Mouse (Mus musculus) mouse embryonic stem cell (cell line): ENCODE measurements around the gene Mapre1.
"Not testable (repeated sequence)": the region's sequence is repeated elsewhere in the genome, so short reads cannot be mapped to it uniquely, and the experiment has no call there.

Experiments
- in situ Hi-C, 2 experiments: fragments of 300-500 bp; cut with MboI; formaldehyde crosslinking; loops; 1 replicate in 1 of 2; 3 replicates in 1 of 2; pipeline ENCODE4 v1.14.3; 2019 to 2020; ENCODE audit warnings: low sequenced_read_pairs in 2 of 2, low pct_unique_long_range_greater_than_20kb in 1 of 2, mixed read lengths in 1 of 2; ENCODE audit not compliant: unreplicated experiment in 1 of 2

The Mapre1 gene

GRCm38 (mm10) chr2:153740500-153741436 lies at the start of gene Mapre1:
Gene Mapre1 (plus strand): TSS chr2:153741274.
- in situ Hi-C loops = no loop called here

- in situ Hi-C loops = not testable (repeated sequence)
Measured at GRCm38 (mm10) chr2:153693413-153693812, 47.7 kb upstream of the Mapre1 start.

GRCm38 (mm10) chr2:153694462-153695085 lies 46.5 kb upstream of the Mapre1 start:
- in situ Hi-C loops = no loop called here

GRCm38 (mm10) chr2:153696352-153696751 lies 44.7 kb upstream of the Mapre1 start, which contains the start of gene Dnmt3c:
Gene Dnmt3c (plus strand): TSS chr2:153696652.
- in situ Hi-C loops = no loop called here

GRCm38 (mm10) chr2:153703389-153703788 lies 37.7 kb upstream of the Mapre1 start:
- in situ Hi-C loops = loop anchor here in 1 of 2 experiments (25.0 kb wide), 1 partner anchor 234 kb away; the partner anchor contains the start of gene Bpifb4

- in situ Hi-C loops = loop anchor here in 1 of 2 experiments (25.0 kb wide), 1 partner anchor 226 kb away; the partner anchor contains the start of gene Bpifb4
Measured at GRCm38 (mm10) chr2:153710701-153711330, 30.3 kb upstream of the Mapre1 start.

- in situ Hi-C loops = loop anchor here in 1 of 2 experiments (25.0 kb wide), 1 partner anchor 225 kb away; the partner anchor contains the start of gene Bpifb4
Measured at GRCm38 (mm10) chr2:153712646-153713091, 28.4 kb upstream of the Mapre1 start.

GRCm38 (mm10) chr2:153713227-153713626 lies 27.8 kb upstream of the Mapre1 start:
- in situ Hi-C loops = loop anchor here in 1 of 2 experiments (25.0 kb wide), 1 partner anchor 224 kb away; the partner anchor contains the start of gene Bpifb4

- in situ Hi-C loops = loop anchor here in 1 of 2 experiments (25.0 kb wide), 1 partner anchor 219 kb away; the partner anchor contains the start of gene Bpifb4
Measured at GRCm38 (mm10) chr2:153717861-153718260, 23.2 kb upstream of the Mapre1 start.

- in situ Hi-C loops = loop anchor here in 1 of 2 experiments (25.0 kb wide), 1 partner anchor 214 kb away; the partner anchor contains the start of gene Bpifb4
Measured at GRCm38 (mm10) chr2:153723098-153723497, 18.0 kb upstream of the Mapre1 start.

- in situ Hi-C loops = loop anchor here in 1 of 2 experiments (25.0 kb wide), 1 partner anchor 213 kb away; the partner anchor contains the start of gene Bpifb4
Measured at GRCm38 (mm10) chr2:153724424-153724823, 16.6 kb upstream of the Mapre1 start.

GRCm38 (mm10) chr2:153724871-153725270 lies 16.2 kb upstream of the Mapre1 start:
- in situ Hi-C loops = loop anchor here in 1 of 2 experiments (25.0 kb wide), 1 partner anchor 212 kb away; the partner anchor contains the start of gene Bpifb4

- in situ Hi-C loops = no loop called here
Measured at GRCm38 (mm10) chr2:153725291-153725690, 15.8 kb upstream of the Mapre1 start.

- in situ Hi-C loops = no loop called here
Measured at GRCm38 (mm10) chr2:153734033-153734432, 7.0 kb upstream of the Mapre1 start.

- in situ Hi-C loops = no loop called here
Measured at GRCm38 (mm10) chr2:153741437-153742065, 477 bp downstream of the Mapre1 start.

- in situ Hi-C loops = no loop called here
Measured at GRCm38 (mm10) chr2:153747994-153748393, 6.9 kb downstream of the Mapre1 start.

- in situ Hi-C loops = no loop called here
Measured at GRCm38 (mm10) chr2:153750363-153750762, 9.3 kb downstream of the Mapre1 start.

GRCm38 (mm10) chr2:153762121-153762520 lies 21.0 kb downstream of the Mapre1 start:
- in situ Hi-C loops = no loop called here
